Mouse (Mus musculus) limb, embryonic 14.5 days (tissue): ENCODE data around the gene Ubxn11. TPM values are rescaled to one million over a fixed set of nuclear protein-coding genes. Genes with fewer than 3 reads are reported as not detected.
"Not testable (repeated sequence)": the region's sequence is repeated elsewhere in the genome, so short reads cannot be mapped to it uniquely, and the experiment has no call there.

Source experiments
- ATAC-seq: fragments of 200-750 bp; cut with Nextera tagmentation; 2 replicates; pipeline ENCODE4 v1.8.0; 2017; ENCODE audit warnings: low read depth, moderate number of reproducible peaks, moderate TSS enrichment; ENCODE audit not compliant: low FRiP score
- DNase-seq: peaks from one replicate; pipeline ENCODE4 v3.0.0-alpha.2; 2015; ENCODE audit warnings: low spot score
- H3K27ac ChIP-seq: fragments of 300-500 bp; sonication (generic); replicated peaks from 2 replicates; pipeline ENCODE4 v1.5.1; 2014; ENCODE audit warnings: low read depth, mild to moderate bottlenecking, low read length, moderate library complexity, mixed read lengths
- H3K27me3 ChIP-seq: fragments of 300-500 bp; sonication (generic); 2 replicates; pipeline ENCODE4 v1.6.1; 2014; ENCODE audit warnings: low read length, mixed read lengths; ENCODE audit not compliant: control insufficient read depth, insufficient read depth
- H3K36me3 ChIP-seq: fragments of 300-500 bp; sonication (generic); 2 replicates; pipeline ENCODE4 v1.6.1; 2014; ENCODE audit warnings: mild to moderate bottlenecking, low read length, moderate library complexity, mixed read lengths; ENCODE audit not compliant: control insufficient read depth, insufficient read depth
- H3K4me1 ChIP-seq: fragments of 300-500 bp; sonication (generic); 2 replicates; pipeline ENCODE4 v1.6.1; 2014; ENCODE audit warnings: antibody characterized with exemption, low read length, mixed read lengths; ENCODE audit not compliant: control insufficient read depth, insufficient read depth
- H3K4me2 ChIP-seq: fragments of 300-500 bp; sonication (generic); replicated peaks from 2 replicates; pipeline ENCODE4 v1.6.1; 2014; ENCODE audit warnings: low read depth, mild to moderate bottlenecking, low read length, moderate library complexity; ENCODE audit not compliant: severe bottlenecking
- H3K4me3 ChIP-seq: fragments of 300-500 bp; sonication (generic); replicated peaks from 2 replicates; pipeline ENCODE4 v1.5.1; 2014; ENCODE audit warnings: low read length
- H3K9ac ChIP-seq: fragments of 300-500 bp; sonication (generic); 2 replicates; pipeline ENCODE4 v1.6.1; 2014; ENCODE audit warnings: mild to moderate bottlenecking, low read depth, low read length, moderate library complexity; ENCODE audit not compliant: severe bottlenecking
- H3K9me3 ChIP-seq: fragments of 300-500 bp; sonication (generic); 2 replicates; pipeline ENCODE4 v1.6.1; 2016; ENCODE audit warnings: low read length; ENCODE audit not compliant: control insufficient read depth
- POLR2A ChIP-seq: fragments of 200-500 bp; IDR thresholded peaks from 2 replicates; pipeline ENCODE4 v1.8.0; 2012; ENCODE audit warnings: inconsistent platforms, mild to moderate bottlenecking, moderate library complexity, borderline replicate concordance; ENCODE audit not compliant: insufficient read depth, insufficient read length; ENCODE audit errors: extremely low read depth
- whole genome bisulfite sequencing: fragments of 180-500 bp; shearing (Covaris S2); extraction: QIAGEN DNeasy Blood & Tissue Kit; methylation state at CpG from one replicate; pipeline ENCODE4 v1.1.7; 2014; 5-methylcytosine and 5-hydroxymethylcytosine counted together
- polyA plus RNA-seq, 2 experiments: library from polyadenylated mRNA; depleted of rRNA in 1 of 2; stranded (reverse) in 1 of 2; unstranded in 1 of 2; fragments of >200 nt; fragmentation: Nextera tagmentation in 1 of 2; extraction: Ambion mirVana in 1 of 2; gene quantifications; 2 replicates each; pipeline versions ENCODE4 v1.2.1 to v1.2.3; 2012 to 2014

Ubxn11 gene
- polyA plus RNA-seq, 2 experiments = 7.6 to 21.9 TPM

- H3K9me3 ChIP-seq = no peaks in the 10 kb centered on the region
- H3K4me1 ChIP-seq = no peaks in the 10 kb centered on the region; the same call in 1 of the 2 replicates
- H3K4me3 ChIP-seq = no peak overlapping the region
- H3K27ac ChIP-seq = no peak overlapping the region
- peaks cover 14% of the 10 kb centered on the region for H3K36me3 ChIP-seq
- no peaks in the 10 kb centered on the region for H3K27me3 ChIP-seq
- DNase-seq = no peak
- H3K4me2 ChIP-seq = 0 out of 2 replicates have a peak overlapping the region, but pooled peaks have one; percentile 11
- no peak overlapping the region for H3K9ac ChIP-seq
- WGBS = 77% methylated on average over 6 of the region's 6 CpGs
- no peak for TF ChIP-seq POLR2A
- no peak for ATAC-seq
Measured at GRCm38 (mm10) chr4:134158774-134159173, 56.4 kb downstream of the Ubxn11 start.

- not testable (repeated sequence) for H3K36me3 ChIP-seq, H3K27ac ChIP-seq, H3K9me3 ChIP-seq, ATAC-seq, H3K27me3 ChIP-seq, DNase-seq, H3K4me1 ChIP-seq
- WGBS = under 1% methylated on average over 27 of the region's 30 CpGs
- peak overlapping the region; percentile 47 for H3K9ac ChIP-seq
- H3K4me3 ChIP-seq = peak overlapping the region; percentile 47
- H3K4me2 ChIP-seq = peak overlapping the region; percentile 43
Measured at GRCm38 (mm10) chr4:134160071-134160470, 57.7 kb downstream of the Ubxn11 start.

- Histone ChIP-seq H3K27me3 (no peaks in the 10 kb centered on the region), H3K4me1 (no peaks in the 10 kb centered on the region), H3K27ac (no peak overlapping the region), H3K36me3 (peaks cover 8% of the 10 kb centered on the region), H3K9ac (no peak overlapping the region), H3K4me3 (no peak overlapping the region), H3K9me3 (no peaks in the 10 kb centered on the region), H3K4me2 (no peak overlapping the region)
- no peak for DNase-seq
- no peak for TF ChIP-seq POLR2A
- ATAC-seq = no peak
- 91% methylated on average over 5 of the region's 6 CpGs for WGBS
Measured at GRCm38 (mm10) chr4:134164591-134164990, 62.2 kb downstream of the Ubxn11 start.

- Histone ChIP-seq H3K9me3 (no peaks in the 10 kb centered on the region), H3K27me3 (no peaks in the 10 kb centered on the region), H3K36me3 (peaks cover 8% of the 10 kb centered on the region), H3K4me1 (no peaks in the 10 kb centered on the region), H3K27ac (no peak overlapping the region), H3K4me3 (no peak overlapping the region), H3K9ac (no peak overlapping the region), H3K4me2 (no peak overlapping the region)
- ATAC-seq = no peak
- DNase-seq = peak; percentile 34
- 63% methylated on average over 6 of the region's 6 CpGs for WGBS
- TF ChIP-seq POLR2A = no peak
Measured at GRCm38 (mm10) chr4:134165024-134165423, 62.7 kb downstream of the Ubxn11 start.

- no peak for TF ChIP-seq POLR2A
- Histone ChIP-seq H3K4me2 (no peak overlapping the region), H3K4me1 (no peaks in the 10 kb centered on the region), H3K27me3 (no peaks in the 10 kb centered on the region), H3K4me3 (no peak overlapping the region), H3K36me3 (peaks cover 8% of the 10 kb centered on the region), H3K27ac (no peak overlapping the region), H3K9me3 (no peaks in the 10 kb centered on the region), H3K9ac (no peak overlapping the region)
- DNase-seq (no peak), ATAC-seq (no peak)
- WGBS = 84% methylated on average over 3 of the region's 3 CpGs
Measured at GRCm38 (mm10) chr4:134165548-134166465, 63.4 kb downstream of the Ubxn11 start.
